Mouse (Mus musculus) spleen, adult 18-20 months (tissue): ENCODE results near the gene Tbc1d16.
A peak's percentile ranks its signal among the peaks of the same experiment; 100 is the strongest.
"Not testable (repeated sequence)": the region's sequence is repeated elsewhere in the genome, so short reads cannot be mapped to it uniquely, and the experiment has no call there.

ENCODE experiments used
- DNase-seq, 2 experiments: peaks; one replicate each; pipeline ENCODE4 v3.0.0; 2022; ENCODE audit warnings: mixed read lengths in 2 of 2

Gene Tbc1d16

DNA sequence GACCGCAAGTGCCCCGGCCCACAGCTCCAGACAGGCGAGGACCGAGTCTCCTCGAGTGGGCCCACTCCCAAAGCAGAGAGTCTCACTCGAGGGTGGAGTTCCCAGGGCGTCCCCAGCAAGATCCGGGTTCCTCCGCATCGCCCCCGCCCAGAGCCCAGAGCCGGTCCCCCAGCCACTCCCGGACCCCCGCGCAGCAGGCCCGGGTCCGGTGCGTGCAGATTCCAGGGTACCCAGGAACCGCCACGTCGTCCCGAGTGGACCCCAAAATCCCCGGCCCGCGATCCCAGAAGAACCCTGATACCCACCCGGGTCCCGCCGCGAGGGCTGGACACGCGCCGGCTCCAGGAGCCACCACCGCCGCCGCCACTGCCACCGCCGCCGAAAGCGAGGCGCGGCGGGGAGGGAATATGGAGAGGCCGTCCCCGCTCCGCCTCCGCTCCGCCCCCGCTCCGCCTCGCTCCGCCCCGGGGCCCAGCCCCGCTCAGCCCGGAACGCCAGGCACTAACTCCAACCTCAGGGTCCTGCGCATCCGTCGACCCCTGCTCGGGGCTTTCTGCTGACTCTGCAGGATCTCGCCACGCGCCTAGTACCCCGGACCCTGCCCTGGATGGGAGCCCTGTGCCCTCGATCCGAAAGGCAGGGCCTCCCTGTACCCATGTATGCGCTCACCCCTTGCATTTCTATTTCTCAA is at the start of gene Tbc1d16, which contains the start of gene Ccdc40:
Gene Tbc1d16 (minus strand): TSS at position 409 of the 691 bp plus-strand sequence.
Gene Ccdc40 (plus strand): TSS at position 482 of the 691 bp plus-strand sequence.
- DNase-seq = peak; percentile 34 to 67

GRCm38 (mm10) chr11:119273186-119273930 is 45.1 kb upstream of the Tbc1d16 start:
- peak in 1 of 2 experiments; percentile 22 for DNase-seq

- DNase-seq = not testable (repeated sequence)
Observed at GRCm38 (mm10) chr11:119272492-119272891, 44.2 kb upstream of the Tbc1d16 start.

GRCm38 (mm10) chr11:119268557-119269195 is 40.4 kb upstream of the Tbc1d16 start:
- no peak for DNase-seq

DNA sequence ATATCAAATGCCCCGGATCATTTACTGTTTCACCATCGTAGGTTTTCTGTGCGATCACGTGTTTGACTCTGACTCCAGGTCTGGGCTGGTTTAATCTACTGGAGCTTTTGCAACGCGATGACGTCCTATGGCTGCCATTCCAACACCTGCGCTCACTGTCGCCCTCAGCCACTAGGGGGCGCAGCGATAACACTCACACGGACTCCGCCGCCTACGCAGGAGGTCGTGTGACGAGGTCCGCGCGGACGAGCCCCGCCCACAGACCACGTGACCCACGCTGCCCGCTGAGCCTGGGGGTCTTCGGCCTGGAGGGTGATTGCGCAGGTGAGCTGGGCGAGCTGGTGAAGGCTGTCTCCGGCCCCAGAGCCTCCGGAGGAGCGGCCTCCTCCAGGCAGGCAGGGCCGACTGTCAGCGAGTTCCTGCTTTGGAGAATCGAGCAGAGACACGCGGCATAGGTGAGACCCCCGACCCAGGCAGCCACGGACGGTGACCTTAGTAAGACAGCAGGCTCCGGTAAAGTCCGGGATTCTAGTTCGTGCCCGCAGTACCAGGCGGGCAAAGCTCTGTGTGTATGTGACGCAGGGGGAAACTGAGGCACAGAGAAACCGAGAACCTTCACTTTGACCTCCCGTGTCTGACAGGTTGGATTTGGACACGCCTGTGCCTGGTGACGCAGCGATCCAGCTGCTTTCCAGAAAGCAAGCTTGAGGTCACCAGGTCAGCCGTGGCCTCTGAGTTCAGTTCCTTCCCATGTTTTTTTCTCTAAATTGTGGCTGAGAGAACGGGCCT is 39.7 kb upstream of the Tbc1d16 start, which contains the start of gene Gaa:
Gene Gaa (plus strand): TSS at position 120 of the 789 bp plus-strand sequence.
- peak; percentile 86 to 97 for DNase-seq

- no peak for DNase-seq
Observed at GRCm38 (mm10) chr11:119267241-119267674, 39.0 kb upstream of the Tbc1d16 start.

GRCm38 (mm10) chr11:119265811-119266210 is 37.5 kb upstream of the Tbc1d16 start:
- no peak for DNase-seq

GRCm38 (mm10) chr11:119264413-119264812 is 36.1 kb upstream of the Tbc1d16 start:
- DNase-seq = no peak

DNA sequence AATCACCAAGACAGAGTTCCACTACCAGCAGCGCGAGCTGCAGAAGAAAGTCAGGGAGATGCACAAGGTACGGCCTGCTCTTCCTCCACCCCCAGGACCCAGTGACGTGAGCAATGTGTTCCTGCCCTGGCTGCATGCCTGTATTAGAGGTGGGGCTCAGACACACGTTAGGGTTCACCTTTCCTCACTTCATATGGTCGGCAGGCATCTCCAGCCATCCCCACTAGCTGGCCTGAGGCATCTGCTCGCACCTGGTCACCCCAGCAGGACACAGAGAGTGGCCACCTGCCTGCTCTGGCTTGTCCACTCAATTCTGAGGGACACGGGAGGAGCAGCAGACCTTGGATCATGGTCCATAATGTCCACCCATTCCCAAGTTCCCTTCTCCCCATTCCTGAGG is 31.7 kb upstream of the Tbc1d16 start:
- DNase-seq = no peak

DNA sequence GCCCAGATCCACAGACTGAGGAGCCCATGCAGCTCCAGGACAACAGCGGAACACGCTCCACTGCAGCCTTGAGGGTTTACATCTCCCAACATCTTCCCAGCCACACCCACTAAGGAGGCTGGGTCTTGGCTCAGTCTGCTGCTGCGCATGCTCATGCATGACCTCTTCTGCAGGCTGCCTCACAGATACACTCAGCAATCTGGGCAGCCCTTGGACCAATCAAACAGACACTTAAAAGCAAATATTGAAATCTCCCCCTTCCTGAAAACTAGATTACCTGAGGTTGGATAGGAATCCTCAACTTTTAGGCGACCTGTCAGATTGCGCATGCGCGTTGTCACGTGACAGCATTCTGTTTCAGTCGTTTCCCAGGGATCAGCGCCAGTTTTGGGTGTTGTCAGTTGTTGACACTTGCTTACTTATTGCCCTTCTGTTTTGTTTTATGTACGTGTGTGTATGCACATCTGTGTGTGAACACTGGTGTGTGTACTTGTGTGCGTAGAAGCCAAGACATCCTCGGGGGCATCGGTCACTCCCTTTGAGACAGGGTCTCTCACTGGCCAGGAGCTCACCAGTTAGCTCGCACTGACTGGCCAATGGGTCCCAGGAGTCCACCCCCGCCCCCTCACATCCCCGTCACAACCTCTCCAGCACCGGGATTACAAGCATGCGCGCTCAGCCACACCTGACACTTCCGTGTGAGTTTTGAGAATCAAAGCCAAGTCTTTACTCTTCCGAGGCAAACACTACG is 30.4 kb upstream of the Tbc1d16 start:
- DNase-seq = peak in 1 of 2 experiments; percentile 56

DNA sequence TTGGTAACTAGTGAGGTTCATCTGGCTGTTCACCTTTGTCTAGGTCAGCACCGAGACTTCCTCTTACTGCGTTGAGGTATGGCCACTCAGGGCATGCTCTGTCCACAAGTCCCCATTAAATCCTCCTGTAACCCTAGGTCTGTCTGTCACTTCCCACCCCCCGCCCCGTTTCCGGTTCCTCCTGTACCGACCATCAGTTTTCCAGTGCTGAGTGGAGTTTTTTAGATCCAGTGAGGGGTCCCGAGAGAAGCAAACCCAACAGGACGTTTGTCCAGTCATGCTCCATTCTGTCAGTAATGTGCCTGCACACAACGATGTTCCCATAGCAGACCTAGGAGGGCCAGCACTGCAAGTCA is 29.9 kb upstream of the Tbc1d16 start:
- DNase-seq = no peak

DNA sequence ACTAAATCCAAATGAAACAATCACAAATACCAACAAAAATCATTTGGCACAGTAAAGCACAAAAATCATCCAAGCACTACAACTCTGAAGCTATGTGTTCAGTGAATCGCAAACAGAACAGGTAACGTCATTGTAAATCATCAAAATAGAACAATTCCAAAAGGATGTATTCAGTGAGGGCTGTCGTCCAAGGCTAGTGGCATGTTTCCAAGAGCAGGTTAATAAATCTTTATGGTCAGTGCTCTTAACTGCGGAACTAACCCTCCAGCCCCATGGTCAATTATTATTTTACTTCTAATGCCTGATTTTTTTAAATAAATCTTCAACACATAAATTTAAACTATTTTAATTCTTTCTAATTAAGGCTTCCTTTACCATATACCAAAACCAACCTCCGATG is 28.3 kb upstream of the Tbc1d16 start:
- DNase-seq = not testable (repeated sequence)

GRCm38 (mm10) chr11:119252854-119253541 is 24.7 kb upstream of the Tbc1d16 start:
- DNase-seq = peak in 1 of 2 experiments; percentile 34

- no peak for DNase-seq
Observed at GRCm38 (mm10) chr11:119250998-119251397, 22.7 kb upstream of the Tbc1d16 start.

DNA sequence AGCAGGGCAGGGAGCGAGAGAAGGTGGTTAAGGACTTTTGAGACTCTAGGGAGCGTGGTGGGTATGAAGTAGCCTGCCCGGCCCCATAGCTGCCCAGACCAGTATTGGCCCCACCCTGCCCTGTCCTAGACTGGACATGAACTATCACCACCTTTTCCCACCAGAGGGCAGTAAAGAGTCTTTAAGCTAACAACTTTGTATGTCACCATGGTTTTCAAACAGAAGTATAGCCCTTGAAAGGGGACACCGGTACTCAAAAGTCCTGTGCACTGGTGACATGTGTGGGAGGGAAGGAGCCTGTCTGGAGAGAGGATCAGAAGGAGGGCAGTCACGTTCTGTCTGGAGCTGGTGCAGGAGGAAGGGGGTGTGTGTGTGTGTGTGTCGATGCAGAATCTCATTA is 20.7 kb upstream of the Tbc1d16 start:
- peak in 1 of 2 experiments; percentile 39 for DNase-seq

- not testable (repeated sequence) for DNase-seq
Observed at GRCm38 (mm10) chr11:119245543-119245942, 17.2 kb upstream of the Tbc1d16 start.

DNA sequence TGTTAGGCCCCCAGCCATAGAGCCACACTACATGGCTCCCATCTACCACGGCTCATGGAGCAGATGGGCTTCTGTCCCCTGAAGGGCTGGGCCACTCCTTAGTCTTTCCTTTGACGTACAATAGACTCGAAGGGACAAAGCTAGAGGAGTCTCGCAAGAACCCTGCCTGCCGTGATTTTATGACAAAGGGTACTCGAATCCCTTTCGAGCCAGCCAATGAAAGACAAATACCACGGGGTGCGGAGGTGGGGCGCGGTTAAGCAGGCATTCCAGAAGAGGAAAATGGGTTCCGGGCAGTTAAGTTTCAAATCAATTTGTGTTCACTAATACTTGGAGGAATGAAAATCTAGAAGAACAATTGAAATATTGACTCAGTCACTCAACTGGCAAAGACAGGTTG is 11.2 kb upstream of the Tbc1d16 start:
- DNase-seq = no peak

- peak; percentile 67 to 79 for DNase-seq
Observed at GRCm38 (mm10) chr11:119238305-119238721, 10.0 kb upstream of the Tbc1d16 start.

- peak; percentile 32 to 55 for DNase-seq
Observed at GRCm38 (mm10) chr11:119237568-119238304, 9.4 kb upstream of the Tbc1d16 start.

- DNase-seq = no peak
Observed at GRCm38 (mm10) chr11:119237007-119237406, 8.7 kb upstream of the Tbc1d16 start.
